Mouse (Mus musculus) E14TG2a.4 (cell line): ENCODE results near the gene Capn6.

Experiments
- CTCF ChIP-seq: conservative IDR thresholded peaks from 2 replicates; pipeline ENCODE4 v1.5.1; 2014; ENCODE audit warnings: low read length
- NANOG ChIP-seq: IDR thresholded peaks from 2 replicates; pipeline ENCODE4 v1.6.1; 2014; ENCODE audit warnings: borderline replicate concordance, low read length, mixed read lengths

DNA sequence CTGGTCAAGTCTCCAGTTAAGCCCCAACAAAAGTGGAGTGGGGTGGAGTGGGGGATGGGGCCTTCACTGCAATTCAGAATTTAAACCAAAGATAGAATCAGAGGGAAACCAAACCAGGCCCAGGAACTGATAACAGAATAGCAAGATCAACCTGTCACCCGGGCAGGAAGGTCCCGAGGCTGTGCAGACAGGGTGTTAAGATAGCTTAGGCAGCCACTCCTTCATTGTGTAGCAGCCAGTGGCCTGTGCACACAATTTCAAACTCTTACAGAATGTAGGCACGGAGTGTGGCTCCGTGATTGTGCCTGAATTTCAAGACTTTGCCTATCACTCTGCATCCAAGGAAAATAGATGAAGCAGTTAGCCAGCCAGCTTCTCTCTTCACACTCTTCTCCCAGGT, 693 bp downstream of the Capn6 start:
- TF ChIP-seq CTCF (no peak), NANOG (no peak)
